Mouse (Mus musculus): ENCODE measurements around the gene Hps4.

DNA sequence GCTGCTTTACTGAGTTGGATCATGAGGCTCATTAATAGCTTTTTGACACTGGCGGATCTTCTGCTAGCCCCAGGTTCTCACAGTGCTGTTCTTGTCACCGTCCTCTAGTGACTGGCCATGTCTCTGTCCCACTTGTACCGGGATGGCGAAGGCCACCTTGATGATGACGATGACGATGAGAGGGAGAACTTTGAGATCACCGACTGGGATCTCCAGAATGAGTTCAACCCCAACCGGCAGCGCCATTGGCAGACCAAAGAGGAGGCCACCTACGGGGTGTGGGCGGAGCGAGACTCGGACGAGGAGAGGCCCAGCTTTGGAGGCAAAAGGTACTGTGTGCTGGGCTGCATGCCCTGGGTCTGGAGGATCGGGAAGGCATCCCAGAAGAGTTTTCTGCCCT lies 15.0 kb upstream of the Hps4 start:
- TF ChIP-seq POLR2A (IDR thresholded peaks at IDR 0.05; ENCODE audit: insufficient read depth, low read depth, low read length) (no peak), CTCF (IDR thresholded peaks at IDR 0.05) (no peak), EP300 (IDR thresholded peaks at IDR 0.05; ENCODE audit: insufficient read depth, low read depth, low read length) (no peak)
